Mouse (Mus musculus): ENCODE measurements around the gene Fnip2.

GRCm38 (mm10) chr3:79523349-79523748, 44.2 kb downstream of the Fnip2 start:
- TF ChIP-seq CTCF (IDR thresholded peaks at IDR 0.05) (no peak), POLR2A (IDR thresholded peaks at IDR 0.05; ENCODE audit: insufficient read depth, low read depth, low read length) (no peak)
